13 mouse cellular contexts compared by ENCODE assay signal in genomic region chr11:16772717-16773116, GRCm38 (mm10). TPM values are rescaled to one million over a fixed set of nuclear protein-coding genes. Genes with fewer than 3 reads are reported as not detected.
DNase-seq lines count a peak whose midpoint lies in the region; ATAC-seq and TF ChIP-seq lines count a peak whose summit lies in the region.
"Had no signal": no experiment of that assay in that cellular context is flagged by ENCODE, and none has a peak within 500 bp of the region (broad histone marks: within the 10 kb centered on the region; RNA-seq: fewer than 3 reads in every experiment).

No protein-coding gene starts in this region.

- no peak overlapping the region for H3K27ac ChIP-seq in kidney, postnatal 0 days
- H3K27ac ChIP-seq in midbrain, postnatal 0 days (ENCODE audit: low read depth, low read length): no peak overlapping the region
- no peak overlapping the region for H3K27ac ChIP-seq in midbrain, embryonic 15.5 days
- H3K27ac ChIP-seq: embryonic facial prominence, embryonic 12.5 days; limb, embryonic 10.5 days had no signal

- H3K36me3 ChIP-seq in kidney, postnatal 0 days (ENCODE audit: insufficient read depth, low read length): no peaks in the 10 kb centered on the region
- H3K36me3 ChIP-seq in midbrain, postnatal 0 days (ENCODE audit: insufficient read depth, low read length): no peaks in the 10 kb centered on the region
- H3K36me3 ChIP-seq in midbrain, embryonic 15.5 days (replicated peaks): no peaks in the 10 kb centered on the region
- H3K36me3 ChIP-seq: embryonic facial prominence, embryonic 12.5 days; limb, embryonic 10.5 days had no signal

- DNase-seq in adrenal gland, postnatal 14 days: peak; percentile 14
- DNase-seq in adrenal gland, adult (ENCODE audit: inconsistent age in 2 of 2, low spot score in 1 of 2): no peak
- DNase-seq in kidney, postnatal 0 days (ENCODE audit: low spot score): peak; percentile 63
- no peak for DNase-seq in kidney, adult 8-10 months
- peak; percentile 29 for DNase-seq in midbrain, postnatal 0 days (ENCODE audit: low spot score)
- no peak for DNase-seq in adrenal gland, postnatal 10 days
- DNase-seq: cerebellum, adult 18-20 months; liver, postnatal 0 days had no signal

- no peaks in the 10 kb centered on the region for H3K27me3 ChIP-seq in kidney, postnatal 0 days (ENCODE audit: insufficient read depth, low read length)
- no peaks in the 10 kb centered on the region for H3K27me3 ChIP-seq in midbrain, postnatal 0 days (ENCODE audit: insufficient read depth, low read length)
- no peaks in the 10 kb centered on the region for H3K27me3 ChIP-seq in midbrain, embryonic 15.5 days (replicated peaks)
- H3K27me3 ChIP-seq: embryonic facial prominence, embryonic 12.5 days had no signal

- WGBS in kidney, postnatal 0 days: 57% methylated on average over 4 of the region's 4 CpGs
- WGBS in midbrain, postnatal 0 days: 48% methylated on average over 4 of the region's 4 CpGs
- WGBS in midbrain, embryonic 15.5 days: 48% methylated on average over 4 of the region's 4 CpGs

- no peak overlapping the region for H3K9ac ChIP-seq in kidney, postnatal 0 days (ENCODE audit: low read depth, low read length)
- no peak overlapping the region for H3K9ac ChIP-seq in midbrain, postnatal 0 days (replicated peaks; ENCODE audit: low read length, poor library complexity, severe bottlenecking)
- no peak overlapping the region for H3K9ac ChIP-seq in midbrain, embryonic 15.5 days
- H3K9ac ChIP-seq: embryonic facial prominence, embryonic 12.5 days; liver, postnatal 0 days had no signal

- H3K4me2 ChIP-seq in kidney, postnatal 0 days (ENCODE audit: low read length): no peak overlapping the region
- no peak overlapping the region for H3K4me2 ChIP-seq in midbrain, postnatal 0 days (ENCODE audit: low read depth, low read length, poor library complexity, severe bottlenecking)
- no peak overlapping the region for H3K4me2 ChIP-seq in midbrain, embryonic 15.5 days
- H3K4me2 ChIP-seq: embryonic facial prominence, embryonic 12.5 days had no signal

- no peaks in the 10 kb centered on the region for H3K9me3 ChIP-seq in kidney, postnatal 0 days (replicated peaks; ENCODE audit: low read length)
- no peaks in the 10 kb centered on the region for H3K9me3 ChIP-seq in midbrain, postnatal 0 days (ENCODE audit: low read length)
- no peaks in the 10 kb centered on the region for H3K9me3 ChIP-seq in midbrain, embryonic 15.5 days
- H3K9me3 ChIP-seq: embryonic facial prominence, embryonic 12.5 days; limb, embryonic 10.5 days had no signal

- no peak overlapping the region for H3K4me3 ChIP-seq in kidney, postnatal 0 days (replicated peaks; ENCODE audit: low read depth, low read length)
- H3K4me3 ChIP-seq in midbrain, postnatal 0 days (ENCODE audit: low read depth, low read length): no peak overlapping the region
- H3K4me3 ChIP-seq in midbrain, embryonic 15.5 days: no peak overlapping the region
- H3K4me3 ChIP-seq: embryonic facial prominence, embryonic 12.5 days; limb, embryonic 10.5 days; myocyte had no signal

- ATAC-seq in kidney, postnatal 0 days (replicated peaks; ENCODE audit: low FRiP score, low read depth): no peak
- no peak for ATAC-seq in midbrain, postnatal 0 days (ENCODE audit: low FRiP score)
- no peak for ATAC-seq in midbrain, embryonic 15.5 days (replicated peaks)
- ATAC-seq in megakaryocyte progenitor cell, adult 5-6 weeks (replicated peaks; ENCODE audit: poor library complexity): peak; percentile 89
- ATAC-seq: liver, postnatal 0 days had no signal

- peaks cover 6% of the 10 kb centered on the region; the same call in 1 of the 2 replicates for H3K4me1 ChIP-seq in kidney, postnatal 0 days (replicated peaks; ENCODE audit: insufficient read depth, low read length)
- H3K4me1 ChIP-seq in midbrain, postnatal 0 days (ENCODE audit: insufficient read depth, low read length): no peaks in the 10 kb centered on the region
- H3K4me1 ChIP-seq in midbrain, embryonic 15.5 days: no peaks in the 10 kb centered on the region

- TF ChIP-seq CTCF in kidney, postnatal 0 days (IDR thresholded peaks at IDR 0.05; ENCODE audit: low read depth): no peak
- no peak for TF ChIP-seq CTCF in midbrain, postnatal 0 days (IDR thresholded peaks at IDR 0.05)

RNA-seq across cellular contexts. Expression of gene Egfr, which starts 20.7 kb away (rescaled TPM):
- total RNA-seq in adrenal gland, postnatal 14 days (2021): 13.7 and 17.5 TPM in 2 replicates
- 4.1 and 4.6 TPM in 2 replicates for polyA plus RNA-seq in kidney, postnatal 0 days (2015; fragmentation: Nextera tagmentation; extraction: Ambion mirVana)
- 19.3 and 25.1 TPM in 2 replicates for total RNA-seq in midbrain, postnatal 0 days (2014; rRNA removed)
- polyA plus RNA-seq in midbrain, postnatal 0 days (2015; fragmentation: Nextera tagmentation; extraction: Ambion mirVana): 9.6 and 10.7 TPM in 2 replicates
- 4.3 and 5.7 TPM in 2 replicates for polyA plus RNA-seq in midbrain, embryonic 15.5 days (2015; fragmentation: Nextera tagmentation; extraction: Ambion mirVana)
- 0.05 TPM in 1 of 2 replicates, not detected in the other for total RNA-seq in megakaryocyte progenitor cell, adult 5-6 weeks (2015)
- not detected in 2 replicates for total RNA-seq in megakaryocyte progenitor cell, adult 5-6 weeks (2017)
- 10 to 100 TPM; 15.5 to 23.5 TPM for total RNA-seq in adrenal gland, postnatal 10 days (2021)

Comparison
In these comparisons a context has a peak if more than half of its experiments do, and no peak if none do; other contexts are left out.
1. DNase-seq: peak in adrenal gland, postnatal 14 days (single experiment), kidney, postnatal 0 days (single experiment) and midbrain, postnatal 0 days (single experiment); none in adrenal gland, adult (0 of 2), kidney, adult 8-10 months (0 of 2) and adrenal gland, postnatal 10 days (single experiment).
2. RNA of gene Egfr, which starts 20.7 kb away (total RNA-seq): 15.5 to 23.5 TPM in adrenal gland, postnatal 10 days, 19.3 to 25.1 TPM in midbrain, postnatal 0 days and 13.7 to 17.5 TPM in adrenal gland, postnatal 14 days; 0.05 TPM in megakaryocyte progenitor cell, adult 5-6 weeks; every median in the first group is over 10 times any median in the second.